Mouse (Mus musculus) left cerebral cortex, adult 2 months (tissue): ENCODE measurements around the gene Sumo2. TPM values are rescaled to one million over a fixed set of nuclear protein-coding genes. Genes with fewer than 3 reads are reported as not detected.
A peak's percentile ranks its signal among the peaks of the same experiment; 100 is the strongest.

Source experiments
- DNase-seq, 2 experiments: peaks; one replicate each; pipeline ENCODE4 v3.0.0; 2021 to 2022; ENCODE audit warnings: low spot score in 2 of 2, mixed read lengths in 1 of 2; ENCODE audit errors: extremely low spot score in 1 of 2
- H3K27ac ChIP-seq: fragments of 200-600 bp; 2 replicates; pipeline ENCODE4 v1.8.1; 2022
- H3K4me3 ChIP-seq: fragments of 200-600 bp; 2 replicates; pipeline ENCODE4 v1.8.1; 2022
- CTCF ChIP-seq: fragments of 200-600 bp; IDR thresholded peaks from 2 replicates; pipeline ENCODE4 v1.8.1; 2022; ENCODE audit warnings: antibody characterized with exemption, mild to moderate bottlenecking, moderate library complexity
- intact Hi-C: fragments of 180-260 bp; cut with DNase I; formaldehyde crosslinking; loops from one replicate; pipeline ENCODE4 v1.15.1; 2025
- long read RNA-seq, 2 experiments: library from polyadenylated mRNA; stranded (forward); transcript quantifications; one replicate each; pipeline ENCODE4 v2.0.0; 2021; ENCODE audit warnings: borderline mapping rate in 2 of 2
- total RNA-seq, 2 experiments: library from RNA; stranded (reverse); gene quantifications; 2 replicates each; pipeline ENCODE4 v1.2.3; 2021

Sumo2 gene
- total RNA-seq = 100 to 1,000 TPM; 274 TPM
- long read RNA-seq, experiment 1, transcript Sumo2-205 (4 exons, 911 nt) = minor isoform, 18 of 115 reads
- long read RNA-seq, experiment 1, transcript Sumo2-207 (4 exons, 1,051 nt) = major isoform, 92 of 115 reads
- long read RNA-seq, experiment 1, partial matches to known transcripts = 4 of 115 reads
- long read RNA-seq, experiment 1, other reads (novel, unspliced or antisense) = 1 of 115 reads
- long read RNA-seq, experiment 2, transcript Sumo2-207 (4 exons, 1,051 nt) = major isoform, 77 of 90 reads
- long read RNA-seq, experiment 2, transcript Sumo2-205 (4 exons, 911 nt) = minor isoform, 6 of 90 reads
- long read RNA-seq, experiment 2, partial matches to known transcripts = 3 of 90 reads
- long read RNA-seq, experiment 2, other reads (novel, unspliced or antisense) = 4 of 90 reads

DNA sequence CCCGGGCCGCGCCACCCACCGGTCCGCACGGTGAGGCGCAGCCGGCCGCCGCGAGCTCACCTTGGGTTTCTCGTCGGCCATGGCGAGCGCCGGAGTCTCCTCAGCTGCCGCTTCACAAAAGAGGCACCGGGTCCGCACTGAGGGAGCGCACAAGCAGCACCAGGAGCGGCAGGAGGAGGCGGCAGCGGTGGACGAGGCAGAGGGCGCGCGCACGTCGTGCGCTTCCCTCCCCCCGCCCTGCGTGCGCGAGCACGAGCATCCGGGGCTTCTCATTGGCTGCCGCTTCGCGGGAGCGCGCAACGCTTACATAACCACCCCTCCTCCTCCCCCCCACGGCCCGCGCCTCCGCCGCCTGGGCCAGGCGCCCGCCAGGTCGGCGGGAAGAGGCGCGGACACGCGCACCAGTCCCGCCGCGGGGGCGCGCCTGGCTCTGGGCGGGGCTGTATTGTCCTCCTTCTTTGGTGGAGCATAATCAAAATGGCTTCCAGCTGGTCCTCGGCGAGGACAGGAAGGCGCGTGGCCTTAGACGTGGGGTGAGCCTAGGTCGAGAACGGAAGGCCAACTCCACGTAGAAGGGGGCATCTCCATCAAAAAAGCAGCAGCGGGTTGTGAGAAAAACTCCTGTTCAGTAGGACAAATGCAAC is at the start of gene Sumo2:
Gene Sumo2, minus strand, starts transcription at position 239 of the 644 bp plus-strand sequence.
- peak within 1 kb of the TSS; percentile 94 for H3K27ac ChIP-seq
- H3K4me3 ChIP-seq = peak within 1 kb of the TSS; percentile 79
- intact Hi-C loops = loop anchor here (1.0 to 5.0 kb wide), 4 partner anchors 21 to 109 kb away; partner anchors contain the start of gene Jpt1
- DNase-seq = peak; percentile 98 to 99
- TF ChIP-seq CTCF = no peak; the same call in 1 of the 2 replicates

DNA sequence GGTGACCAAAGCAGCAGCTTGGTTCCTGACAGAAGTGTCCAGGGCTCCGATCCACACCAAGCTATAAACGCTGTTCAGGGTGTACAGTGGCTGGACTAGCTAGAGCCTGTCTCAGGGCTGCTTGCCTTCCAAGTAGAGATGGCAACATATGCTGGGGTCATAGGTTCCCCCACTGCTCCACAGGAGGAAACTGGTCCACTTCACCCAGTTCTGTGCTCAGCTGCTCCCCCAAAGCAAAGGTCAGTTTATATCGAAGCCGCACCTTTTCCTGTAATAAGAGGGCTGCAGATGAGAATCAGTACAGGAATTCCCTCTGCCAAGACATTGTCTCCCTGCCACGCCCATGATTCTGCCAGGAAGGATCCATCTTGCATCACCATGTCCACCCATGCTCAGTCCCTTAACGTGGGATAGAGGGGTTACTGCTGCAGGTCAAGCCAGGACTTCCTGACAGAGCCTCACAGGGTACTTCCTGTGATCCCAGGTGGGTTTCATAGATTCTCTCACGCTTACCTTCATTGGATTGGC is 49.6 kb upstream of the Sumo2 start:
- no peak overlapping the region for H3K4me3 ChIP-seq
- intact Hi-C loops = no loop called here
- no peak for DNase-seq
- no peak overlapping the region for H3K27ac ChIP-seq
- no peak for TF ChIP-seq CTCF

DNA sequence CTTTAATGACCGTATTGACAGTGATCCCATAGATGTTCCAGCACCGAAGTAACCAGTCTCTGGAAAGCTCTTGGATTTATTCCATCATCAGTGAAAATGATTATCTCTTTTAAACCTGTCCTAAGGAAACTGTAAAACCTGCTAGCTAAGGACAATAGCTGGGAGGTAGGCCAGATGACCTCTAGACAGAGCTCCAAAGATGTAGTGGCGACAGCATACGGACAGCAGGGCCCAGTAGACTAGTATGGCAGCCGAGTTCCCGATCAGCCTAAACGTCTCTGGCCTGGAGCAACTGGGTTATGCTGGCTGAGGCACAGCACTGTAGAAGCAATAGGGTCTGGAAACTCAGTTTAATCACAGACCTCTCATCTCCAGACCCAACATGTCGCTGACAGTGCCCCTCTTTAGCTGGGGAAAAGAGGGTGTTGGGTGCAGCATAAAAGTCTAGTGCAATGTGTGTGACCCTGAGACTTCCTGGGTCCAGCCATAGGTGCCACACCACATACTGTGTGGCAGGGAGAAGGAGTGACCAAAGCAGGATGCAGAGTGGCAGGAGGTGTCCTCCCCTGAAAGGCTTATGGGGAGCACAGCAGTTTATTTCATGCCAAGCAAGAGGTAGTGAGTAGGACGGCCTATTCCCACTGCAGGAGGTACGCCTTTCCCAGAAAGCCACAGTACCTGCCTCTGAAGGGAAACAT is 48.4 kb upstream of the Sumo2 start:
- Histone ChIP-seq H3K27ac (no peak overlapping the region), H3K4me3 (no peak overlapping the region)
- no peak for TF ChIP-seq CTCF
- intact Hi-C loops = no loop called here
- DNase-seq = no peak

DNA sequence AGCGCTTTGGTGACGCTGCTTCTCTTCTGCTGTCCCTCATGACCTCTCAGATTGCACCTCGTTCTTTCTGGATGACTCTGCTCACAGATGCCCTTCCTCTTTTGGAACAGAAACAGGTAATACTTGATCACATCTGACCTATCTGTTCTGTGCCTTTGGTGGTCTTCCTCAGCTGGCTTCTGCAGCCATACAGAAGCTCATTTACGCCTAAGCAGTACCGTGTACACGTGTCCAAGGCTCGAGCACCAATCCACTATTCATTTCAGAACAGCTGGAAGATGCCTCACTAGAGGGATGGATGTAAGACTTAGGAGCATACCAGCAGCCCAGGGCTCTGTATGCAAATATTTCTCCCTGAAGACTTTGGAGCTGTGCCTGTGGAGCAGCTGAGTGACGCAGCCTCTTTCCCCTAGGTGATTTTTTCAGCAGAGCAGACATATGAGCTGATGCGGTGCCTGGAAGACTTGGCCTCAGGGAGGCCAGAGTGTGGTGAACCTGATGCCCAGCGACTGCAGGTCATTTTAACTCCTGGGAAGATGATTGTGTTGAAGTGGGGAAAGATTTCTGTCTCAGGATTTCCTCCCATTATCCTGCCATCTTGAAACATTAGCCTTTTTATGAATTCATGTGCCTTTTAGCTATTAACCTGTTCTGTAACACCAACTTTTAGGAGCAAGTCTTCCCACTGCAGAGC is 47.0 kb upstream of the Sumo2 start:
- Histone ChIP-seq H3K27ac (no peak overlapping the region), H3K4me3 (no peak overlapping the region)
- intact Hi-C loops = no loop called here
- no peak for TF ChIP-seq CTCF
- no peak for DNase-seq

DNA sequence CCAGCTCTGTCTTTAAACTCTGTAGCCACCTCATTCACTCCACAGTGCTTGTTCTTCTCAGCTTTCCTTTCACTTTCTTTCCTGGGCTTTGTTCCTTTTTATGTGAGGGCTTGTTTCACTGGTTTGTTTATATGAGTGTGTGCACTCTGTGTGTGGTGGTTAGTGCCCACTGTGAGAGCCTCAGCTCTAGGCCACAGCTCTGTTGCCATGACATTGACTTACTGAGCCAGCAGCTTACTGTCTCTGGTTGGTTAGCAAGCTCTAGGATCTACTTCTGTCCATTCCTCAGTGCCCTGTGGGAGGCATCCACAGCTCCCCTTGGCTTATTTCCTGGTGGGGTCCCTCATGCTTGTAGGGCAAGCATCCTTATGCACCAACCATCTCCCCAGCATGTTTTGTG is 43.0 kb upstream of the Sumo2 start:
- intact Hi-C loops = no loop called here
- no peak for TF ChIP-seq CTCF
- no peak for DNase-seq
- no peak overlapping the region for H3K4me3 ChIP-seq
- no peak overlapping the region for H3K27ac ChIP-seq

DNA sequence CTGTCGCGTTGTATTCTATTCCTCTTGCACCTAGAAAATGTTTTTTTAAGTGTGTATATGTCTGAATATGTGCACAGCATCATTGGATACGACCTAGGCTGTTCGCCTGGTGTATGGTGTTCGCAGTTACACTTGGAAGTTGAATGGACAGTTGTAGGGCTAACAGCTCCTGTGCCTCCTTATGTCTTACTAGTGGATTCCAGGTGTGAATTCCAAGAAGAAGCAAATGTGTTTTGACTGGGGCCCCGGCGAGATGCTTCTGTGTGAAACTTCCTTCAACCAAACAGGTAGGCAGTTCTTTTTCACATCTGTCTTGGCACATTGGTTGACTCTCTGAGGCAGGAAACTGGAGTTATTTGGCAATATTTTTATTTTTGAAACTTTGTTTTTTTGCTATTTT is 28.9 kb upstream of the Sumo2 start:
- DNase-seq = no peak
- intact Hi-C loops = loop anchor here (2.0 kb wide), 1 partner anchor 52 kb away; no protein-coding TSS in a partner anchor
- Histone ChIP-seq H3K4me3 (peak overlapping the region; percentile 74), H3K27ac (no peak overlapping the region)
- no peak for TF ChIP-seq CTCF

DNA sequence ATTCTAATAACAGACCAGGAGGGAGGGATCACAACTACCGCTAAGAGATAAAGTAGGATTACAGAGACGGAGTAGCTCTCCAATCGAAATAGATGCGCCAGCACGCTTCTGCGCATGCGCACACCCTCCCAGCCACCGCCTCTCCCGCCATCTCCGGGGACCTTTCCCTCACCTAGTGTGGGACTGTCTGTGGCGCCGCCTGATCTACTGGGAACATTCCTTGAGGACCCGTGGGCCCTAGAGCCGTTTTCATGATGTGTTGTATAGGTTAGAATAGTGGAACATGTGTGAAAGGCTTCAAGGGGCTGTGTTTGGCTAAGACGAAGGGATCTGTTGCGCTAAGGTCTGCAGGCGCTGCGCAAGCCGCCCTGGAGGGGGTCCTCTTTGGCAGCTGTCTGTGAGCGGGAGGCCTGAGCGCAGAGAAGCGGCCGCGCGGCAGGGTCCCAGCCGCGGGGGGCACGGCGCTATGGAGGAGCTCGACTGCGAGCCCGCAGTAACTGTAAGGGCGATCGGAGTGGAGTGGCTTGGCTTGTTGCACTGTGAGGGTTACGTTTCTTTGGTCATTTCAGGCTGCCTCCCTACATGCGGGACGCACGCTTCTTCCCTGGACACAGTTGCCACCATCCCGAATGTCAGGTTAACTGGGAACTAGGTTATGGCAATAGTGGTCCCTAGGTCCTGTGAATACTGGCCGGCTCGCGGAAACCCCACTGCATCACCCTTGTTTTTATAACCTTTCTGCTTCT is 28.2 kb upstream of the Sumo2 start, which contains the start of gene Nup85:
Gene Nup85, plus strand, starts transcription at position 371 of the 746 bp plus-strand sequence.
- peak; percentile 97 for DNase-seq
- no peak; the same call in 1 of the 2 replicates for TF ChIP-seq CTCF
- Histone ChIP-seq H3K27ac (peak within 1 kb of the TSS; percentile 99), H3K4me3 (peak within 1 kb of the TSS; percentile 74)
- intact Hi-C loops = loop anchor here (2.0 kb wide), 1 partner anchor 51 kb away; no protein-coding TSS in a partner anchor

DNA sequence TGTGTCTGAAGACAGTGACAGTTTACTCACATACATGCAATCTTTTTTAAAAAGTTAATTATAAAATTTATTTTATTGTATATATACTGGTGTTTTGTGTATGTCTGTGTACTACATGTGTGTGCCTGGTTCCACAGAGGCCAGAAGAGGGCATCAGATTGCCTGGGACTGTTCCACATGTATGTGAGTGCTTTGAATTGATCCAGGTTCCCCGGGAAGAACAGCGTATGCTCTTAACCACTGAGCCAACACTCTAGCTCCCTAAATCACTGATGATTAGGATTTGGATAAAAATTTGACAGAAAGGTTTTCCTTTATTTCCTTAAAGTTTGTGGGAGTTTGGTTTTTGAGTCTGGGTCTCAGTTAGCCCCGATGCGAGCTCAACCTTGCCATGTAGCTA is 27.3 kb upstream of the Sumo2 start:
- no peak for DNase-seq
- H3K27ac ChIP-seq = peak overlapping the region; percentile 99
- peak; percentile 2; the same call in 1 of the 2 replicates for TF ChIP-seq CTCF
- intact Hi-C loops = no loop called here
- peak overlapping the region; percentile 74 for H3K4me3 ChIP-seq

DNA sequence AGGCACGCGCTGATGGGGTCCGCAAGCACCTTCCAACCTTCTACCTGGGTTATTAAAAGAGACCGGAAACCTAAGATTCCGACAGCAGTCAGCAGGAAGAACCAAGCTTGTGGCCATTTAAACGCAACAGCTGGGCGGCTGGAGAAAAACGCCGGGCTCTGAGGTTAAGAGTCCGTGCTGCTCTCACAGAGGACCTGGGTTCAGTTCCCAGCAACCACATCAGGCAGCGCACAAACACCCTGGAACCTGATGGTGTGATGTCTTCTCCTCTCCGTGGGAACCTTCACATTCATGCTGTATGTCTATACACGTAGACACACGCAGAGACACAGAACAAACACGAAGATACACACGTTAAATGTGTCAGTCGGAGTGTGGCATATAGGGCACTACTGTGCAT is 19.6 kb upstream of the Sumo2 start:
- intact Hi-C loops = no loop called here

DNA sequence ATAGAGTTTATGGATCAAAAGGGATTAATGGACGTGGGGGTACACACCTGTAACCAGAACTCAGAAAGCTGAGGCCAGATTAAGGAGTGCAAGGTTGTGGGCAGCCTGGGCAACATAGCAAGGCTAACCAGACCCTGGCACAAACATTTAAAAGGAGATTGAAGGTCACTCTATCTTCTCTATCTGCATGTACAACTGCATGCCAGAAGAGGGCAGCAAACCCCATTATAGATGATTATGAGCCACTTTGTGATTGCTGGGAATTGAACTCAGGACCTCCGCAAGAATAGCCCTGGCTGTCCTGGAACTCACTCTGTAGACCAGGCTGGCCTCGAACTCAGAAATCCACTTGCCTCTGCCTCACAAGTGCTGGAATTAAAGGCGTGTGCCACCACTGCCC is 16.7 kb upstream of the Sumo2 start:
- TF ChIP-seq CTCF = peak; percentile 61

More for the DNA sequence above, 19.6 kb upstream of the Sumo2 start:
- TF ChIP-seq CTCF = no peak
- DNase-seq = no peak
- no peak overlapping the region for H3K27ac ChIP-seq
- H3K4me3 ChIP-seq = no peak overlapping the region

More for the DNA sequence above, 16.7 kb upstream of the Sumo2 start:
- Histone ChIP-seq H3K27ac (no peak overlapping the region), H3K4me3 (no peak overlapping the region)
- intact Hi-C loops = no loop called here
- no peak for DNase-seq
